Mouse (Mus musculus) cerebellum, adult 2 months (tissue): Measurements from ENCODE around the gene Atp5f1.

Experiments used
- CTCF ChIP-seq: fragments of 200-500 bp; IDR thresholded peaks from 2 replicates; pipeline ENCODE4 v1.5.1; 2011; ENCODE audit warnings: low read depth, mild to moderate bottlenecking, control low read depth, low read length, moderate library complexity, borderline replicate concordance; ENCODE audit not compliant: insufficient read depth
- POLR2A ChIP-seq: fragments of 200-500 bp; IDR thresholded peaks from 2 replicates; pipeline ENCODE4 v1.6.1; 2011; ENCODE audit warnings: low read length, control low read depth, borderline replicate concordance; ENCODE audit not compliant: insufficient read depth

GRCm38 (mm10) chr3:105899394-105900147 is 60.3 kb downstream of the Atp5f1 start:
- no peak for TF ChIP-seq POLR2A
- peak; percentile 88 for TF ChIP-seq CTCF
